Mouse (Mus musculus): Measurements from ENCODE around the gene 9630041A04Rik. TPM values are rescaled to one million over a fixed set of nuclear protein-coding genes. Genes with fewer than 3 reads are reported as not detected.

The 9630041A04Rik gene
- polyA plus RNA-seq, 2 experiments = not detected

DNA sequence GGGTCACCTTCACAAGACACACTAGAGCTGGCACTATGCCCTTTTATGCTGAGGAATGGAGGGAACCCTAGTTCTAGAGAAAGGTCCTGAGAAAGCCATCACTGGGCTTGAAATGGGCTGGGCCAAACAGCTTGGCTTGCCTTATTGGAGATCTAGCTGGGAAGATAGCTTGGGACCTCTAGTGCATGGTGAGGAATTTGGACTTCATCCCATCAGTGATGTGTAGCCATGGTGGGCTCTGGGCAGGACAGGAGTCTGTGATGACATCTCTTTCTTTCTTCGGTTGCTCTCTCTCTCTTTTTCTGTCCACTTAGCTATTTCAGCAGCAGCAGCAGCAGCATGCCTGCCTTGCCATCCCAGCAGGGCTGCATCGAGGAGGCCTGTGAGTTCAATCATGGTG, 53.4 kb downstream of the 9630041A04Rik start:
- TF ChIP-seq EP300 (IDR thresholded peaks at IDR 0.05; ENCODE audit: low read depth) = no peak
- no peak for TF ChIP-seq CTCF (IDR thresholded peaks at IDR 0.05; ENCODE audit: low read depth)
- Histone ChIP-seq H3K4me3 (ENCODE audit: insufficient read depth in 1 of 2, low read depth in 2 of 2, low read length in 2 of 2) (no peak overlapping the region), H3K9me3 (ENCODE audit: control insufficient read depth, low read length) (no peaks in the 10 kb centered on the region), H3K9ac (replicated peaks) (no peak overlapping the region), H3K4me1 (replicated peaks; ENCODE audit: control insufficient read depth in 2 of 2, insufficient read depth in 2 of 2, low read length in 1 of 2) (no peaks in the 10 kb centered on the region), H3K36me3 (replicated peaks; ENCODE audit: control insufficient read depth, insufficient read depth, low read depth) (no peaks in the 10 kb centered on the region), H3K4me2 (ENCODE audit: low read depth) (no peak overlapping the region), H3K27me3 (ENCODE audit: control insufficient read depth, insufficient read depth, low read length) (no peaks in the 10 kb centered on the region), H3K27ac (no peak overlapping the region)
- ATAC-seq (ENCODE audit: insufficient read depth) = no peak
- WGBS (ENCODE audit: insufficient replicate concordance) = 50% methylated on average over 2 of the region's 2 CpGs
- DNase-seq (ENCODE audit: low read depth in 3 of 3, low spot score in 3 of 3) = no peak

DNA sequence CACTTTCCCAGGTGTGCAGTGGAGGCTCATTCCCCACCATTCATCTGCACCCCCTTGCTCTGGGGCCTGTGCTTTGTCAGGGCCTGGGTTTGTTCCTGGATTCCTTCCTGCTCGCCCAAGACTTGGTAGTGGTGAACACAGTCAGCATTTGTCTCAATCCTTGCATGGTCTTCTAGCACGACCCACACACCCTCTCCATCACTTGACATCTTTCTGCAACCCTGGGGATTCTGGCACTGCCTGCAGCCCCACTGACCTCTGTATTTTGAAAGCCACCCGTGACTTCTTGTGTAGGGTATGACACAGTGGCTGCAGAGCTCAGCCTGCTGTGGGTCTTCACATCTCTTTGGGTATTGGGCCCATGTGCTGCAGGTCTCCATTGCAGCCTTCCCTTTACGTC, 57.1 kb downstream of the 9630041A04Rik start:
- no peaks in the 10 kb centered on the region for H3K36me3 ChIP-seq (replicated peaks; ENCODE audit: control insufficient read depth, insufficient read depth, low read depth)
- H3K4me3 ChIP-seq (ENCODE audit: insufficient read depth in 1 of 2, low read depth in 2 of 2, low read length in 2 of 2) = no peak overlapping the region
- H3K4me1 ChIP-seq (replicated peaks; ENCODE audit: control insufficient read depth in 2 of 2, insufficient read depth in 2 of 2, low read length in 1 of 2) = no peaks in the 10 kb centered on the region
- 46% methylated on average over 4 of the region's 4 CpGs for WGBS (ENCODE audit: insufficient replicate concordance)
- ATAC-seq (ENCODE audit: insufficient read depth) (no peak), DNase-seq (ENCODE audit: low read depth in 3 of 3, low spot score in 3 of 3) (no peak)
- H3K4me2 ChIP-seq (ENCODE audit: low read depth) = no peak overlapping the region
- H3K9ac ChIP-seq (replicated peaks) = no peak overlapping the region
- H3K27ac ChIP-seq = no peak overlapping the region
- TF ChIP-seq EP300 (IDR thresholded peaks at IDR 0.05; ENCODE audit: low read depth) (no peak), CTCF (IDR thresholded peaks at IDR 0.05; ENCODE audit: low read depth) (no peak)
- H3K9me3 ChIP-seq (ENCODE audit: control insufficient read depth, low read length) = no peaks in the 10 kb centered on the region
- H3K27me3 ChIP-seq (ENCODE audit: control insufficient read depth, insufficient read depth, low read length) = no peaks in the 10 kb centered on the region

DNA sequence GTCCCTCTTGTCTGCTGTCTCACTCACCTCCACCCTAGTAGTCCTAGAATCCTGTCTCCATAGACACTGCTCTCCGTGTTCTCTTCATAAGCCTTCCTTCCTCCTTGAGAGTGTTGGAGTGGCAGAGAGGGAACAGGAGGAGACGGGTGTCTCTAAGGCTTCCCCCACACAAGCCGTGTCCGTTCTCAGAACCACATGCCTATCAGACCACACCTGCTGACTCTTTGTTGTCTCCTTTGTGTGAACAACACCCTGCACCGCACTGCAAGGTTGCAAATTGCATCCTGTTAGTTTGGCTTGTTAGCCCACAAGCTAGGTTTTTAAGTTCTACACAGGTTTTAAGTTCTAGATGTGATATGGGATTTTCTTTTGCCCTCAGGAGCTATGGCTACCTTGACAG, 57.7 kb downstream of the 9630041A04Rik start:
- H3K4me2 ChIP-seq (ENCODE audit: low read depth) = no peak overlapping the region
- no peaks in the 10 kb centered on the region for H3K4me1 ChIP-seq (replicated peaks; ENCODE audit: control insufficient read depth in 2 of 2, insufficient read depth in 2 of 2, low read length in 1 of 2)
- ATAC-seq (ENCODE audit: insufficient read depth) = no peak
- TF ChIP-seq EP300 (IDR thresholded peaks at IDR 0.05; ENCODE audit: low read depth) = no peak
- no peak for TF ChIP-seq CTCF (IDR thresholded peaks at IDR 0.05; ENCODE audit: low read depth)
- H3K27ac ChIP-seq = no peak overlapping the region
- H3K27me3 ChIP-seq (ENCODE audit: control insufficient read depth, insufficient read depth, low read length) = no peaks in the 10 kb centered on the region
- H3K9me3 ChIP-seq (ENCODE audit: control insufficient read depth, low read length) = no peaks in the 10 kb centered on the region
- no peaks in the 10 kb centered on the region for H3K36me3 ChIP-seq (replicated peaks; ENCODE audit: control insufficient read depth, insufficient read depth, low read depth)
- no peak for DNase-seq (ENCODE audit: low read depth in 3 of 3, low spot score in 3 of 3)
- no peak overlapping the region for H3K9ac ChIP-seq (replicated peaks)
- no peak overlapping the region for H3K4me3 ChIP-seq (ENCODE audit: insufficient read depth in 1 of 2, low read depth in 2 of 2, low read length in 2 of 2)
- WGBS (ENCODE audit: insufficient replicate concordance) = 61% methylated on average over 5 of the region's 5 CpGs

DNA sequence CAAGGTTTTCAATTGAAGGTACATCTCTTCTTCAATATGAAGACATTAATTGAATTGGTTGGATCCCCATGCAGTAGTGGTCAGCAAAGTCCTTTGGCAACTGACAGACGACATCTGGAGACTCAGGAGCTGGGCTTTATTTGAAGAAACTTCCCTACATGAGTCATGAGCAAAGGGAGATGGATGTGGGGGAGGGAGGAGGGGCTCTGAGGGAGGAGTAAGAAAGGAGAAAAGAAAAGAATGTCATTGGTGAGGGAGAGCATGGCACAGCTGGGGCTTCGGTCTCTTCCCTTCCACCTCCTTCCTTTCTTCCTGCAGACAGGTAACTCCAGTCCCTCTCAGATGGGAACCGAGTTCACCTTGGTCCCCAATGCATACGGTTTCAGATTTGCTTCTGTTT, 61.2 kb downstream of the 9630041A04Rik start:
- no peak overlapping the region for H3K4me3 ChIP-seq (ENCODE audit: insufficient read depth in 1 of 2, low read depth in 2 of 2, low read length in 2 of 2)
- TF ChIP-seq EP300 (IDR thresholded peaks at IDR 0.05; ENCODE audit: low read depth) (no peak), CTCF (IDR thresholded peaks at IDR 0.05; ENCODE audit: low read depth) (no peak)
- no peaks in the 10 kb centered on the region for H3K9me3 ChIP-seq (ENCODE audit: control insufficient read depth, low read length)
- no peak overlapping the region for H3K4me2 ChIP-seq (ENCODE audit: low read depth)
- WGBS (ENCODE audit: insufficient replicate concordance) = 49% methylated on average over 4 of the region's 4 CpGs
- ATAC-seq (ENCODE audit: insufficient read depth) (no peak), DNase-seq (ENCODE audit: low read depth in 3 of 3, low spot score in 3 of 3) (no peak)
- no peak overlapping the region for H3K27ac ChIP-seq
- no peak overlapping the region for H3K9ac ChIP-seq (replicated peaks)
- H3K36me3 ChIP-seq (replicated peaks; ENCODE audit: control insufficient read depth, insufficient read depth, low read depth) = no peaks in the 10 kb centered on the region
- no peaks in the 10 kb centered on the region for H3K27me3 ChIP-seq (ENCODE audit: control insufficient read depth, insufficient read depth, low read length)
- no peaks in the 10 kb centered on the region for H3K4me1 ChIP-seq (replicated peaks; ENCODE audit: control insufficient read depth in 2 of 2, insufficient read depth in 2 of 2, low read length in 1 of 2)

DNA sequence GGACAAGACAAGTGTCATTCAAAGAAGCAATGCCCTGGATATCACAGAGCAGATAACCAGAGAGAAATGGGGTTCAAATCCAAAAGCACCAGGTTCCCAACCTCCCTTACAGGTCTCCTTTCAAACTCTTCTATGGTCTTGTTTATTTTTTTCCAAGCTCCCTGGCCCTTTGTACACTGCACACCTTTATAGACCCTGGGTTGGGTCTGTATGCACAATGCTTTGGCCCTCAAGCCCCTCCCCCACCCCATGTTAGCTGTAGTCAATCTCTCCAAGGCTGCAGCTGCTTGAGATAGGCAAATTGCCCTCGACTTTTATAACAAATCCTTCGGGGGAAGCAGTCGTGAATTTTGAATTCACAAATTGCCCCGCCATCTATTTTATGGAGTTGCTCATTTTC, 63.2 kb downstream of the 9630041A04Rik start:
- WGBS (ENCODE audit: insufficient replicate concordance) = 44% methylated on average over 4 of the region's 4 CpGs
- Histone ChIP-seq H3K9ac (replicated peaks) (no peak overlapping the region), H3K4me3 (ENCODE audit: insufficient read depth in 1 of 2, low read depth in 2 of 2, low read length in 2 of 2) (no peak overlapping the region), H3K27me3 (ENCODE audit: control insufficient read depth, insufficient read depth, low read length) (no peaks in the 10 kb centered on the region), H3K4me1 (replicated peaks; ENCODE audit: control insufficient read depth in 2 of 2, insufficient read depth in 2 of 2, low read length in 1 of 2) (no peaks in the 10 kb centered on the region), H3K36me3 (replicated peaks; ENCODE audit: control insufficient read depth, insufficient read depth, low read depth) (no peaks in the 10 kb centered on the region), H3K9me3 (ENCODE audit: control insufficient read depth, low read length) (no peaks in the 10 kb centered on the region), H3K4me2 (ENCODE audit: low read depth) (no peak overlapping the region), H3K27ac (no peak overlapping the region)
- ATAC-seq (ENCODE audit: insufficient read depth) = no peak
- TF ChIP-seq EP300 (IDR thresholded peaks at IDR 0.05; ENCODE audit: low read depth) (no peak), CTCF (IDR thresholded peaks at IDR 0.05; ENCODE audit: low read depth) (no peak)
- DNase-seq (ENCODE audit: low read depth in 3 of 3, low spot score in 3 of 3) = no peak
